Mouse (Mus musculus) ES-E14 (cell line): Measurements from ENCODE around the gene Cd302.

Source experiments
- CHD2 ChIP-seq: IDR thresholded peaks from 2 replicates; pipeline ENCODE4 v1.6.1; 2014; ENCODE audit warnings: mild to moderate bottlenecking, low read depth, low read length, inconsistent platforms
- MAFK ChIP-seq: IDR thresholded peaks from 2 replicates; pipeline ENCODE4 v1.6.1; 2014; ENCODE audit warnings: mild to moderate bottlenecking, low read depth, low read length, inconsistent platforms; ENCODE audit not compliant: insufficient read depth
- ZC3H11A ChIP-seq: IDR thresholded peaks from 2 replicates; pipeline ENCODE4 v1.6.1; 2012; ENCODE audit warnings: low read depth, mild to moderate bottlenecking, inconsistent platforms, low read length, borderline replicate concordance

GRCm38 (mm10) chr2:60282625-60283024, 1.7 kb downstream of the Cd302 start:
- TF ChIP-seq MAFK (no peak), ZC3H11A (no peak), CHD2 (no peak)
